Mouse (Mus musculus) testis, adult 2 months (tissue): ENCODE data around the gene Kcnh4. TPM values are rescaled to one million over a fixed set of nuclear protein-coding genes. Genes with fewer than 3 reads are reported as not detected.
A peak's percentile ranks its signal among the peaks of the same experiment; 100 is the strongest.
"Not testable (repeated sequence)": the region's sequence is repeated elsewhere in the genome, so short reads cannot be mapped to it uniquely, and the experiment has no call there.

Experiments
- H3K27ac ChIP-seq: fragments of 200-500 bp; 2 replicates; pipeline ENCODE4 v1.5.1; 2012; ENCODE audit warnings: low read depth, low read length; ENCODE audit not compliant: control insufficient read depth, insufficient read depth
- H3K27me3 ChIP-seq: fragments of 200-500 bp; 2 replicates; pipeline ENCODE4 v1.6.1; 2012; ENCODE audit warnings: mild to moderate bottlenecking, low read length, moderate library complexity; ENCODE audit not compliant: control insufficient read depth, insufficient read depth
- H3K36me3 ChIP-seq: fragments of 200-500 bp; 2 replicates; pipeline ENCODE4 v1.6.1; 2012; ENCODE audit warnings: mild to moderate bottlenecking, low read length; ENCODE audit not compliant: control insufficient read depth, insufficient read depth
- H3K4me1 ChIP-seq: fragments of 200-500 bp; 2 replicates; pipeline ENCODE4 v1.6.1; 2012; ENCODE audit warnings: low read length; ENCODE audit not compliant: control insufficient read depth, insufficient read depth
- H3K4me3 ChIP-seq: fragments of 200-500 bp; 2 replicates; pipeline ENCODE4 v1.5.1; 2012; ENCODE audit warnings: low read depth, mild to moderate bottlenecking, low read length, moderate library complexity, mixed read lengths; ENCODE audit not compliant: control insufficient read depth
- CTCF ChIP-seq: fragments of 200-500 bp; IDR thresholded peaks from 2 replicates; pipeline ENCODE4 v1.5.1; 2012; ENCODE audit warnings: low read depth, mild to moderate bottlenecking, inconsistent platforms, low read length, moderate library complexity; ENCODE audit not compliant: control insufficient read depth, insufficient read depth, insufficient replicate concordance
- POLR2A ChIP-seq: fragments of 200-500 bp; IDR thresholded peaks from 2 replicates; pipeline ENCODE4 v1.6.1; 2012; ENCODE audit warnings: low read depth, mild to moderate bottlenecking, inconsistent platforms, low read length, moderate library complexity; ENCODE audit not compliant: control insufficient read depth
- polyA plus RNA-seq: library from polyadenylated mRNA; depleted of rRNA; stranded (reverse); fragments of >200 nt; gene quantifications from 2 replicates; pipeline ENCODE4 v1.2.3, GENCODE M21; 2012

Kcnh4 gene
- polyA plus RNA-seq, 1 experiment = 0.51 TPM

DNA sequence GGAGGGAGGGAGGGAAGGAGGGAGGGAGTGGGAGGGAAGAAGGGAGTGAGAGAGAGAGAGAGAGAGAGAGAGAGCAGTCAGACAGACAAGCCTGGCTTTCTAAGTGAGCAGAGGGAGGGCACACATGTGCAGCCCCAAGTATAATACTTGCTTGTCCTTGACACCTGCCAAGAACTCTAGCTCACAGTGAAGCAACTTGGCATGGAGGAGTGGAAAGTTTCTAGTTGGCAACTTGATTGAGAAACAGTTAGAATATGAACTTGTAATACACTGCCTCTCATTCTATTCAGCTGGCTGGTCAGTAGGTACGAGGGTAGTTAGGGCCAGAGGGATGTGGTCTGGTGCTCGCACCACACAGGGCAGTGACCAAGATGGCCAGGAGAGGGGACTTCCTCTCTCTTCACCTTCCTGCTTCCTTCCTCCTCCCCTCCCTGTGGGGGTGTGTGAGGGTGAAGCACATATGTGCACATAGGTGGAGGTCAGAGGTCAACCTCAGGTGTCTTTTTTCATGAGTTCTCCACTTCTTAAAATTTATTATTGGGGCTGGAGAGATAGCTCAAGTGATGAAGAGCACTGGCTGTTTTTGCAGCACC is 31.8 kb upstream of the Kcnh4 start:
- H3K4me1 ChIP-seq = peaks cover 2% of the 10 kb centered on the region; the same call in 1 of the 2 replicates
- H3K27ac ChIP-seq = peak overlapping the region; percentile 74
- H3K36me3 ChIP-seq = no peaks in the 10 kb centered on the region
- H3K4me3 ChIP-seq = no peak overlapping the region
- TF ChIP-seq POLR2A (no peak), CTCF (no peak)
- H3K27me3 ChIP-seq = no peaks in the 10 kb centered on the region

DNA sequence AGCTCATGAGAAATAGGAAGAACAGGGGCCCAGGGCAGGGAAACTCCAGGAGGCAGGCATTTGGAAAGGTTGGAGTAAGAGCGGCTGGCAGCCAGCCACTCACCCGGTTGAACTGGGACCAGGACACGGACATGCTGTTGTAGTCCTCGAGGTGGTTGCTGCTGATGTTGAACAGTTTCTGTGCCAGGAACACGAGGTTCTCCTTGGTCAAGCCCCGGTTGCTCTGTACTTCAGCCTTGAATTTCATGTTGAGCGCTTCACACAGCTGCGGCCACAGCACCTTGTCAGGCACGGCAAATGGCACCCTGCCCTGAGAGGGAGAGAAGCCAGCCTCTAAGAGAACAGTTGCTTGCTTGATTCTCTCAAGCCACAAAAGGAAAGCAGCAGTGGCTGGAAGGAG is 30.9 kb upstream of the Kcnh4 start:
- not testable (repeated sequence) for H3K4me3 ChIP-seq, H3K27me3 ChIP-seq, H3K36me3 ChIP-seq, H3K4me1 ChIP-seq, H3K27ac ChIP-seq

DNA sequence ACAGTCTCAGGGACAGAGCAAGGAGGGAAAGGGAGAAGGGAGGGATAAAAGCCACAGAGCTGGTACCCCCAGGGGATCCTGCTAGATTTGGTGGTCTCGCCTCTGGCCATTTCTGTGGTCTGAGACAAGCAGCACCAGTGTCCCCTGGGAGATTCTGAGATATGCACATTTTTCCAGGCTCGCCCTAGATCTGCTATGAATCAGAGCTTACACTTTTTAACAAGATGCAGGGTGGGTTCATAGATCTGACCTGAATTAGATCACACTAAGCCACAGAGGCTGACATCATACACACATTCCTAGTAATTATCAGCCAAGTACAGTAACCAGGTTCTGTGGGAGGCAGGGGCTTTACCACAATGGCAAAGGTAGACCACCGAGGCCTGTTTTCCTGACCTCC is 30.0 kb upstream of the Kcnh4 start:
- H3K27me3 ChIP-seq = no peaks in the 10 kb centered on the region
- H3K27ac ChIP-seq = no peak overlapping the region
- no peak overlapping the region for H3K4me3 ChIP-seq
- H3K36me3 ChIP-seq = no peaks in the 10 kb centered on the region
- TF ChIP-seq CTCF (no peak), POLR2A (no peak)
- H3K4me1 ChIP-seq = peaks cover 2% of the 10 kb centered on the region; the same call in 1 of the 2 replicates

DNA sequence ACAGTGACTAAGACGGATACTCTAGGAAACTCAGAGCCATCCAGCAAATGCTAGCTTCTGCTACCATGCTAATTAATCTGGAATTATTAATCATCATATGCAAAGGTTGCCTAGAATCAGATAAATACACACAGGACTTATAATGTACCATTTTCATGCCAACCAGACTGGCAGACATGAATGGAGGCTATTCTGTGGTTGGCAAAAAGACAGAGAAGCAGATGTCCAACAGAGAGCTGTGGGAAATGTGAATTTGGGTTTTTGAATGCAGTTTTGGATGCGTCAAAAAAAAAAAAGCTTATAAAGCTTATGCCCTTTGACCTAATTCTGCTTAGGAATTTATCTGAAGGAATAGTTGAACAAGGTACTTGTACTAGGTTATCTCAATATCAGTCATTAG is 26.0 kb upstream of the Kcnh4 start:
- no peak for TF ChIP-seq POLR2A
- no peak for TF ChIP-seq CTCF
- no peaks in the 10 kb centered on the region for H3K4me1 ChIP-seq
- no peaks in the 10 kb centered on the region for H3K36me3 ChIP-seq
- H3K27me3 ChIP-seq = no peaks in the 10 kb centered on the region
- H3K27ac ChIP-seq = no peak overlapping the region
- no peak overlapping the region for H3K4me3 ChIP-seq

DNA sequence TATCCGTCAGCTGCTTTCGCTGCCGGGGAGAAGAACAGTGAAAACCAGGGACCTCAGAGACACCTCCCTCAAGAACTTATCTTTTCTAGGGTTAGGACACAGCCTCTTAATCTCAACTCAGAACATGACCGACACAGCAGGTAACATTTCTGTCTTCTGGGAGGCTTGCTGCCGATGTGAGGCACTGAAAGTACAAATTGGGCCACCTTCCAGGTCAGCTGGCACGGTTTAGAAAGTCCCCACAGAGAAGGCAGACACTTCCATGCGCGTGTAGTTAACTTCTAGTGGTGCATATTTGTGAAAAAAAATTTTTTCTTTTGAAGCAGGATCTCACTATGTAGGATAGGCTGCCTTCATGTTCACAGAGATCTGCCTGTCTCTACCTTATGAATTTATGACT is 24.5 kb upstream of the Kcnh4 start:
- TF ChIP-seq CTCF (no peak), POLR2A (no peak)
- Histone ChIP-seq H3K36me3 (no peaks in the 10 kb centered on the region), H3K4me3 (no peak overlapping the region)

DNA sequence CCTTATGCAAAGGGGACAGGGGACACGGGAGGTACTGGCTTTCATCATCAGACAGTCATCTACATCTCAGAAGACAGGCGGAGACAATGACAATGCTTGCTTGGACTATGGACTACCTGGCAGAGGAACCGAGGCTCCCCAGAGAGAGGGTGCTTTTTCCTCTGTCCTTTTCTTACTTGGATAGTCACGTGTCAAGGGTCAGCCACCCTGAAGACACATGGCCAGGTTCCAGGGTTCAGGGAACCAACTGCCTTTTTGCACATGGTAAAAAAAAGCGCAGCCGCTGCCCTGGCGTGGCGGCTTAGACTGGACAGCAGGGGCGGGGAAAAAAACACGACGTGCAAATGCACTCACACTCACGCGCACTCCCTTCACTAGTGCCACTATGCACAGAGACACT is 22.8 kb upstream of the Kcnh4 start:
- H3K4me3 ChIP-seq = no peak overlapping the region

More for the DNA sequence above, 24.5 kb upstream of the Kcnh4 start:
- Histone ChIP-seq H3K27me3 (no peaks in the 10 kb centered on the region), H3K27ac (no peak overlapping the region), H3K4me1 (no peaks in the 10 kb centered on the region)

DNA sequence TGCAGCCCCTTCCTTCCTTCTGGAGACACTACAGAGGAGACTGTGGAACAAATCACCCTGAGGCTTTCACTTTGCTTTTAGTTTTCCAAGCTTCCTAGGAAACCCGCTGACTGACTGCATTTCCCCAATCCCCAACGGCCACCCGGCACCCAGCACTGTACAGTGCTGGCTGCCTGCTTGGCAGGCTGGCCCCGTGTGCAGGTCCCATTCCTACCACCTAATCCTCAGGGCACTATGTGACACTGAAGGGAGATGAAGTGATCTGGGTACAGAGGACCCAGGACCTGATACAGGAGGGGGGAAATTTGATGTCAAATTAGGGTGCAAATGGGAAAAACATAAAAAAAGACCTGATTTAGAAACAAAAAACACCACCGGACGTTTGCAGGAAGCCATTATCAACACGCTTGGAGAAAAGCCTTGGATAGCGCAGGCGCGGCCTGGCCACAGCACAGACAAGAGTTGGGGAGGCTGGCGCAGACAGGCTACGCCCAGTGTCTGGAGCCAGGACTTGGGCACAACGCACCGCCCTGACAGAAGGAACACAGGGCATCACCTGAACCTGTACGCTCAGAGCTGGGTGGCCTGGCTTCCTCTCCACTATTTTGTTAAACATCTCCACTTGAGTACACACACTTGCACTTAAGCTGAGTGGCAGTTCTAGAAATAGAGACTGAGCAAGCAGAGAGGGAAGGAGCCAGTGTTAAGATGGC is 22.2 kb upstream of the Kcnh4 start:
- no peaks in the 10 kb centered on the region for H3K36me3 ChIP-seq
- H3K4me3 ChIP-seq = no peak overlapping the region
- H3K27me3 ChIP-seq = no peaks in the 10 kb centered on the region
- H3K27ac ChIP-seq = no peak overlapping the region
- H3K4me1 ChIP-seq = no peaks in the 10 kb centered on the region
- no peak for TF ChIP-seq POLR2A
- no peak for TF ChIP-seq CTCF

More for the DNA sequence above, 22.8 kb upstream of the Kcnh4 start:
- no peaks in the 10 kb centered on the region for H3K36me3 ChIP-seq
- H3K4me1 ChIP-seq = no peaks in the 10 kb centered on the region
- no peak for TF ChIP-seq CTCF
- TF ChIP-seq POLR2A = no peak
- H3K27ac ChIP-seq = no peak overlapping the region
- H3K27me3 ChIP-seq = no peaks in the 10 kb centered on the region
